Mouse (Mus musculus) right cerebral cortex, postnatal 10 days (tissue): ENCODE results near the gene Pin4.
A peak's percentile ranks its signal among the peaks of the same experiment; 100 is the strongest.

Experiments used
- DNase-seq, 2 experiments: peaks; one replicate each; pipeline ENCODE4 v3.0.0; 2021; ENCODE audit warnings: low spot score in 2 of 2

Gene Pin4

DNA sequence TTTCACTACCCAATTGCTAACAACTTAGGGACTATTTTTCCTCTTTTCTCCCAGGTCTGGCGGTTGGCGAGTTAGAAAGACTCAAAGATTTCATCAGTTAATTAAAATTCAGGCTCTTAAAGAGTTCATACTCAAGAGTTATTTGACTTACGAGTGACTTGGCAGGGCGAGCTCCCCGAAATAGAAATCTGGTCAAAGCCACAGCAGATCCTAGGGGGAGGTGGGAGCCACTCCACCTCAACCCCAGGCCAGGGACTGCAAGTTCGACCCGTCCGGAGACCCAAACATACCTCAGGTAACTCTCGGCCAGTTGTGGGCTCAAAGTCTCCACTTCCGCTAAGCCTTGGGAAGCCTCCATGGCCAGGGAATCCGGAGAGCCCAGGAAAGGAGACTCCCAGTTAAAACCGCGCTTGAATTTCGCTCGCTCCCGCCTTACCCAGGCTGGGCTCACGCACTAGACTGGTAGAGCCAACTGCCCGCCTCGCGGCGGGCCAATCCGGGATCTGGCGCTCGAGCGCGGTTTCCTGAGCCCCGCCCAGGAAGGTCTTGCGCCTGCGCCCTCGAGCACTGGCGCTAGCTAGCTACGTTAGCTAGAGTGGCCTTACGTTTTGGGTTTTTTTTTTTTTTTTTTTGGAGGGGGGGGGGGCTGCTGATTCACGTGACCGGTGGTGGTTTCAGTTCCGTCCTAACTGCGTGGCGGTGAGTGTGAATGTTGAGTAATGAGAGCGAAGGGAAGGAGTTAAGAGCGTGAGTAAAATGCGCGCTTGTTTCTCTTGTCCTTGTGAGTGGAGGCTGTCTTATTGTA lies 37.6 kb downstream of the Pin4 start, which contains the start of gene Ercc6l:
Gene Ercc6l (minus strand): TSS at position 474 of the 805 bp plus-strand sequence.
- peak; percentile 94 for DNase-seq

DNA sequence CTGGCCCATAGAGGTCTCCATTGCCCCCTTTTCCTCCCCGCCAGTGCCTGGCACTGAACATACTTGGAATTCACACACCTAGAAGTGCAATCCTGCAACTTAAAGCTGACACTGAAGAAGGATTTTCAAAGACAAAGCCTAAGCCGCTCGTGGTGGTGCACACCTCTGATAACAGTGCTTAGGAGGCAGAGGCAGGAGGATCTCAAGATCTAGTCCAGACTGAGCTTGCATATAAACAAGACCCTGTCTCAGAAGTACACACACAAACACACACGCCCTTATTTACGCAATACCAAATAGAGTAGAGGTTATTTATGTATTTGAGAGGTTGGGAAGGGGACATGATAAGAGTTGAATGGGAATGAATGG lies 38.2 kb downstream of the Pin4 start:
- no peak for DNase-seq

DNA sequence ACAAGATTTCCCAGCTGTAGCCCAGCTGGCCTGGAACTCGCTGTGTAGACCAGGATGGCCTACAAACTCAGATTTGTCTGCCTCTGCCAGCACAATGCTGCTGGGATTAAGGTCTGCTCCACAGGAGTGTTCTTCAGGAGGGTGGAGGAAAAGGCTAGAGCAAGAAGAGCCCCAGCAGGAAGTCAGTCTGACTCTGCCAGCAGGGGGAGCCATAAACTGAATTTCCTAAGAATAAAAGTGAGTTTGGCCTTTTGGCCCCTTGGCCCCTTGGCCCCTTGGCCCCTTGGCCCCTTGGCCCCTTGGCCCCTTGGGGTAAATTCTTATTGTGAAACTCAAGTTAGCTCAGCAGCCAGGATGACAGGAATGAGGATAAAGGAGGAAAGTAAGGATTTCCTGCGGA lies 40.5 kb downstream of the Pin4 start:
- peak in 1 of 2 experiments; percentile 22 for DNase-seq

DNA sequence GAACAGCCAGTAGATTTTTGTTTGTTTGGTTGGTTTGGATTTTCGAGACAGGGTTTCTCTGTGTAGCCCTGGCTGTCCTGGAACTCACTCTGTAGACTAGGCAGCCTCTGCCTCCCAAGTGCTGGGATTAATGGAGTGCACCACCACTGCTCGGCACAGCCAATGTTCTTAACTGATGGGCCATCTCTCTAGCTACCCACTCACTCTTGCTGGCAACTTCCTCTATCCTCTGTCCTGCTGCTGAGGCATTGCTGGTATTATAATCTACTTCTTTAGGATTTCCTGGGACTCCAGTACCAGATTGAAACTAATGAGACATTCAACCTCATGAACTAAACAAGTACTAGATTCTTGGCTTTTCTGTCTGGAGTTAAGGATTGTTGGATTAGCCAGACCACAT lies 41.3 kb downstream of the Pin4 start:
- no peak for DNase-seq

DNA sequence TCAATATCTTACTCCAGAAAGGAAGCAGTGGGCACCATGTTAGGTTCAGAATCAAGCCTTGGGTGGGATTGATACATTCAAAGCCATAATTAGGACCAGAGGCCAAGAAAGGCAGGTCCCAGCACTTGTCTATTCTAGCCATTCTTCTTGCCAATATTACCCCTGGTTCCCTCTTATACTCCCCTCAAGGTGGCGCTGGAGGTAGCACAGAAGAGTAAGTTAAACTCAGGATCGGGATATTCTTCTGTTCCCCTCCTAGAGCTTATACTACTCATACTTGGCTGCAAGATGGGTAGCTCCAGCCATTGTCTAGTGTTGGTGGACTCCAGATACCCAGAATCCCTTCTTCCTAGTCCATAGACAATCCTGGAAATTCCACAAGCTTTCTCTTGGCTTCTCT lies 43.8 kb downstream of the Pin4 start:
- DNase-seq = no peak

DNA sequence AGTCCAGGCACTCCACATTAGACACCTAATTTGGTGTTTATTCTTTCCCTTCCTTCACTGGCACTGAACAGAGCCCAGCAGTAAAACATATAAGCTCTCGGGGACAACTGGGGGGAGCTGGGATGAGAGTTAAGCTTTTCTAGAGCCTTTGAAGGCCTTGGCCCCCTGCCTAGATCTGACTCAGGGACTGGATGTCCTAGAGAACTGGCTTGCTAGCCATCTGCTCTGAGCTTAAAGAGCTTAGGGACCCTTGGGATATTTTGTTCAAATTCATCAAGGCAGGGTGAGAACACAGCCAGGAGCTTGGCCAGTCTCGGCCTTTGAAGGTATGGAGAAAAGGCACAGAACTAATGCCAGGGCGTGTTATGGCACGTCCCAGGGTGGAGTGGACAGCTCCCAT lies 44.3 kb downstream of the Pin4 start:
- peak in 1 of 2 experiments; percentile 26 for DNase-seq

DNA sequence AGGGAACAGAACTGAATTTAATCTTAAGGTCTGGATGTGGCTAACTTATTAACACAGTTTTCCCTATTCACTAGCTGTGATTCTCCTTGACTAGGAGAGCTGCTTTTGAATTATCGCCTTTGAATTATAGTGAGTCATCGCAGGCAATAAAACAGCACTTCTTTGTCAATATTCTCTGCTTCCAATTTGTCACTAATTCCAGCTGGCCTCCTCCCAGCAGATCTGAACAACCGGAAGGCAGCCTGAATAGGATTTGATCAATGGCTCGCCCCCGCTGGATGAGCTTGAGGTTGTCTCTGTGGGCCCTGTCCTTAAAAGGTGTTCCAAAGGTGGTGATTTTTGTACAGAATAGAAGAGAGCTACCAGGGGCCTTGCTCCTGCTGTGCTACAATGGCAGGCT lies 47.3 kb downstream of the Pin4 start:
- peak in 1 of 2 experiments; percentile 34 for DNase-seq

DNA sequence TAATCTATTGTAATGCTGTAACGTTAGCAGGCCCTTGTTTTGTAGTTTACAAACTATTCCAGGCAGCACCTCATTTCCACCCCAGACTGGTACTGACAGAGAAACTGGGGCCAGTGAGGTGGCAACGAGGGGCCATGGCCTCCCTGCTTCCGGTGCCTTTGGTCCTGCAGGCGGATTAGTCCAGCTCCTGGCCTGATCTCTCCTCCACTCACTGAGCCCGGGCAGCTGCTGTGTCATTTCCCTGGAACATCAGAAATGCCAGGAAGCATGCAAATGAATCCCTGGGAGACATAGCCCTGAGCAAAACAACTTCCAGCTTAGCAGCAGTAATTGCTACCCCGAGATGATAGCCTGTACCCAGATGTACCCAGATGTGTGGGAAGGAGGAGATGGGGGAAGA lies 47.7 kb downstream of the Pin4 start:
- no peak for DNase-seq

DNA sequence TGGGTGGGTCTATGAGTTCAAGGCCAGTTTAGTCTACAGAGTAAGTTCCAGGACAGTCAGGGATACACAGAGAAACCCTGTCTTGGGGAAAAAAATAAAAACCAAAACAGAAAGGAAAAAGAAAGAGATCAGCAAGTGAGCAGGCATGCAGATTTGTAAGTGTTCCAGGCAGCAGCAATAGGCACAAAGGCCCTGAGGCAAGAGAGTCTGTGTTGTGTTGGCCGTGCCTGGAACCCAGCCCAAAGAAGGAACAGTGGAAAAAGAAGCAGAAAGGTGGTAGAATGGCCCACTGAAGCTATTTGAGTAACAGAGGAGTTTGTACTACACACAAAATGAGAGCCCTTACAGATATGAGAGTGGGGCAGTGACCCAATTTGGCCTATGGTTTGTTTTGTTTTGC lies 50.5 kb downstream of the Pin4 start:
- DNase-seq = no peak

DNA sequence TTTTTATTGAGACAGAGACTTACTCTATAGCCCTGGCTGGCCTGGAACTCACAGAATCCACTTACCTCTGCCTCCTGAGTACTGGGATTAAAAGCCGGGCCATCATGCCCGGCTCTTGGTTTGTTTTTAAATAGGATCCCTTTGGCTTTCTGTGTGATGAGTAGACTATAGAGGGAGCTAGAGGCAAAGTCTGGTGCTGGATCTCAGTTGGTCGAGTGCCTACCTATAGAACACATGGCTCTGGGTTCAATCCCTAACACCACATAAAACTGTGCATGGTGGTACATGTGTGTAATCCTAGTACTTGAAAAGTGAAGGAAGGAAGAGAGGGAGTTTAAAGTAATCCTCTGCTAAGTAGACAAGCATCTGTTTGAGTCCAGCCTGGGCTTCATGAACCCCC lies 50.9 kb downstream of the Pin4 start:
- no peak for DNase-seq

DNA sequence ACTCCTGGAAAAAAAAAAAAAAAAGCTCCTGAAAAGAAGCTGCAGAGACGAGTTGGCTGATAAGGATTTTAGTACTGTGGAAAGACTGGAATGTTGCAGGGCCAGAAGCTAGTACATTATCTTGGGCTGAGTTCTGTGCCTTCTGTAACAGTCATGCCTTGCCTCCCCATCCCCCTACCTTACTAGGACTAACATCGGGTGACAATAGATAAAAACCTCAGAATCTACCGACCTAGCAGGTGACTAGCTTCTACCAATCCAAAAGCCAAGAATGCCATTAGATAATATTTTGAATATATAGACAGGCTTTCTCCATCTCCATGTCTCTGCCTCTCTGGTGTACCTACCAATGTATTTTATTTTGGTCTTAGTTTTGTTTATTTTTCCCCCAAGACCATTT lies 51.7 kb downstream of the Pin4 start:
- no peak for DNase-seq

DNA sequence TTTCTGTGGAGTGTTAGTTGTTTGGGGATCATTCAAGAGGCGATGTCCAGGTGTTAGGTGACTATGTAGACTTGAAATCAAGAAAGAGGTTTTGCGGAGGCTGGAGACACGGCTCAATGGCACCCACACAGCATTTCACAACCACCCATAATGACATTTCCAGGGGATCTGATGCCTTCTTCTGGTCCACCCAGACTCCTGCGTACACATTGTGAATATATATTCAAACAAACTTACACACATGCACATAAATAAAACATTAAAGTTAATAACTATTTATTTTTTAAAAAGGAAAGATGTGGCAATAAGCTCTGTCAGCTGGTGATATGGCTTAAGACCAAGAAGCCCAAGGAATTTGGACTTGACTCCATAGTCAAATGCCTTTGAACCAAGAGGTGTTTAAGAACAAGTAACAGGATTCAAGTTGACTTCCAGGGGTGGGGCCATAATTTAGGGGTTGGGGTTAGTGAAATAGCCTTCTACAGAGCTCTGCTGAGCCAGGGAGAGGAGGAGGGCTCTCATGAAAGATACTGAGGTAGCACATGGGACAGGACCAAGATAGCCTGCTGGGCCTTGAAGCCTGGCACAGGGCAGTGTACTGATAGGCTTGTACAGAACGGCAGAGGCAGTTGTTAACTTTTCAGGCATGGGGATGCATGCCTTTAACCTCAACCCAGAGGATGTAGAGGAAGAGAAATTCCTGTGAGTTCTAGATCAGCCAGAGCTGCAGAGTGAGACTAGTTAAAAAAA lies 56.5 kb downstream of the Pin4 start:
- no peak for DNase-seq
